Mouse (Mus musculus): Measurements from ENCODE around the gene Itsn2.

DNA sequence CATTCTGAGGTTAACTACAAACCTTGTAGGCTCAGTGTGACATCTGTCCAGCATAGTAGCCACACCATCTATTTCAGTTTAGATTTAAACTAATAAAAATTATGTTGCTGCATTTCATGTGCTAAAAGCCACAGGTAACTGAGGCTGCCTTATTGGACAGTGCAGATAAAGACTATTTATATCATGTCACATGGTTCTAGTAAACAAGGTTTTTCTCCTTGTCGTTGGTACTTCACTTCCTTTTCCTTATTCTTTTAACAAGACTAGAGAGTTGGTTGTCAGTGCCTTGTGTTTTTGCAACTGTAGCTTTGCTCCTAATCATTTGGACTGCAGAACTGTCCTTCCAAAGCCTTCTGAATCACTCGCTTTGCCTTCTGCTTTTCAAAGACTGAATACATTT lies 22.3 kb downstream of the Itsn2 start:
- TF ChIP-seq CTCF (IDR thresholded peaks at IDR 0.05; ENCODE audit: low read depth) (no peak), EP300 (optimal IDR thresholded peaks at IDR 0.05) (no peak)

All from stomach, postnatal 0 days (tissue).